Mouse (Mus musculus): ENCODE measurements around the gene Olig1.
"Not testable (repeated sequence)": the region's sequence is repeated elsewhere in the genome, so short reads cannot be mapped to it uniquely, and the experiment has no call there.

Olig1 gene

GRCm38 (mm10) chr16:91239024-91239423 lies 30.5 kb upstream of the Olig1 start:
- DNase-seq (ENCODE audit: inconsistent age in 2 of 2, low spot score in 1 of 2) = no peak

- DNase-seq (ENCODE audit: inconsistent age in 2 of 2, low spot score in 1 of 2) = no peak
Measured at GRCm38 (mm10) chr16:91246292-91246691, 23.3 kb upstream of the Olig1 start.

- not testable (repeated sequence) for DNase-seq (ENCODE audit: inconsistent age in 2 of 2, low spot score in 1 of 2)
Measured at GRCm38 (mm10) chr16:91255419-91256164, 14.0 kb upstream of the Olig1 start.

GRCm38 (mm10) chr16:91258956-91259355 lies 10.6 kb upstream of the Olig1 start:
- DNase-seq (ENCODE audit: inconsistent age in 2 of 2, low spot score in 1 of 2) = no peak

- no peak for DNase-seq (ENCODE audit: inconsistent age in 2 of 2, low spot score in 1 of 2)
Measured at GRCm38 (mm10) chr16:91260861-91261260, 8.7 kb upstream of the Olig1 start.

- DNase-seq (ENCODE audit: inconsistent age in 2 of 2, low spot score in 1 of 2) = no peak
Measured at GRCm38 (mm10) chr16:91262467-91263220, 6.9 kb upstream of the Olig1 start.

GRCm38 (mm10) chr16:91265972-91266371 lies 3.6 kb upstream of the Olig1 start:
- DNase-seq (ENCODE audit: inconsistent age in 2 of 2, low spot score in 1 of 2) = peak in 1 of 2 experiments; percentile 42

GRCm38 (mm10) chr16:91268724-91269452 lies 684 bp upstream of the Olig1 start:
- DNase-seq (ENCODE audit: inconsistent age in 2 of 2, low spot score in 1 of 2) = no peak

GRCm38 (mm10) chr16:91270212-91270971 lies 820 bp downstream of the Olig1 start:
- DNase-seq (ENCODE audit: inconsistent age in 2 of 2, low spot score in 1 of 2) = peak in 1 of 2 experiments; percentile 31

GRCm38 (mm10) chr16:91270982-91271549 lies 1.5 kb downstream of the Olig1 start:
- DNase-seq (ENCODE audit: inconsistent age in 2 of 2, low spot score in 1 of 2) = peak in 1 of 2 experiments; percentile 23

- peak in 1 of 2 experiments; percentile 40 for DNase-seq (ENCODE audit: inconsistent age in 2 of 2, low spot score in 1 of 2)
Measured at GRCm38 (mm10) chr16:91271634-91272033, 2.1 kb downstream of the Olig1 start.

GRCm38 (mm10) chr16:91280516-91280915 lies 10.9 kb downstream of the Olig1 start:
- DNase-seq (ENCODE audit: inconsistent age in 2 of 2, low spot score in 1 of 2) = peak; percentile 17 to 61

GRCm38 (mm10) chr16:91292080-91292479 lies 22.5 kb downstream of the Olig1 start:
- DNase-seq (ENCODE audit: inconsistent age in 2 of 2, low spot score in 1 of 2) = no peak

- no peak for DNase-seq (ENCODE audit: inconsistent age in 2 of 2, low spot score in 1 of 2)
Measured at GRCm38 (mm10) chr16:91292719-91293333, 23.3 kb downstream of the Olig1 start.

GRCm38 (mm10) chr16:91297726-91298125 lies 28.2 kb downstream of the Olig1 start:
- DNase-seq (ENCODE audit: inconsistent age in 2 of 2, low spot score in 1 of 2) = peak; percentile 7 to 73

GRCm38 (mm10) chr16:91299412-91299811 lies 29.8 kb downstream of the Olig1 start:
- DNase-seq (ENCODE audit: inconsistent age in 2 of 2, low spot score in 1 of 2) = no peak

GRCm38 (mm10) chr16:91300641-91301441 lies 31.3 kb downstream of the Olig1 start:
- DNase-seq (ENCODE audit: inconsistent age in 2 of 2, low spot score in 1 of 2) = no peak

GRCm38 (mm10) chr16:91301454-91301853 lies 31.9 kb downstream of the Olig1 start:
- DNase-seq (ENCODE audit: inconsistent age in 2 of 2, low spot score in 1 of 2) = no peak
